Mouse (Mus musculus) stomach, embryonic 15.5 days (tissue): ENCODE data around the gene 4930564D02Rik. TPM values are rescaled to one million over a fixed set of nuclear protein-coding genes. Genes with fewer than 3 reads are reported as not detected.

Source experiments
- ATAC-seq: fragments of 200-750 bp; cut with Nextera tagmentation; 2 replicates; pipeline ENCODE4 v1.8.0; 2017; ENCODE audit warnings: low read depth, moderate number of reproducible peaks, moderate TSS enrichment; ENCODE audit not compliant: insufficient read depth, low FRiP score
- H3K27ac ChIP-seq: fragments of 300-500 bp; sonication (generic); 2 replicates; pipeline ENCODE4 v1.5.1; 2015; ENCODE audit warnings: mild to moderate bottlenecking, inconsistent platforms
- H3K27me3 ChIP-seq: fragments of 300-500 bp; sonication (generic); replicated peaks from 2 replicates; pipeline ENCODE4 v1.6.1; 2015; ENCODE audit warnings: inconsistent platforms
- H3K36me3 ChIP-seq: fragments of 300-500 bp; sonication (generic); 2 replicates; pipeline ENCODE4 v1.6.1; 2015; ENCODE audit warnings: inconsistent platforms
- H3K4me1 ChIP-seq: fragments of 300-500 bp; sonication (generic); 2 replicates; pipeline ENCODE4 v1.6.1; 2015; ENCODE audit warnings: inconsistent platforms
- H3K4me2 ChIP-seq: fragments of 300-500 bp; sonication (generic); 2 replicates; pipeline ENCODE4 v1.6.1; 2015; ENCODE audit warnings: mild to moderate bottlenecking, inconsistent platforms
- H3K4me3 ChIP-seq: fragments of 300-500 bp; sonication (generic); replicated peaks from 2 replicates; pipeline ENCODE4 v1.5.1; 2015; ENCODE audit warnings: inconsistent platforms
- H3K9ac ChIP-seq: fragments of 300-500 bp; sonication (generic); 2 replicates; pipeline ENCODE4 v1.6.1; 2015; ENCODE audit warnings: inconsistent platforms
- H3K9me3 ChIP-seq: fragments of 300-500 bp; sonication (generic); 2 replicates; pipeline ENCODE4 v1.6.1; 2016; ENCODE audit warnings: inconsistent platforms
- WGBS: fragments of 180-500 bp; shearing (Covaris S2); methylation state at CpG from one replicate; pipeline ENCODE4 v1.1.7; 2015; 5-methylcytosine and 5-hydroxymethylcytosine counted together
- polyA plus RNA-seq: library from polyadenylated mRNA; unstranded; fragments of >200 nt; fragmentation: Nextera tagmentation; extraction: Ambion mirVana; gene quantifications from 2 replicates; pipeline ENCODE4 v1.2.1, GENCODE M21; 2015

Gene 4930564D02Rik
- not detected in 2 replicates for polyA plus RNA-seq

DNA sequence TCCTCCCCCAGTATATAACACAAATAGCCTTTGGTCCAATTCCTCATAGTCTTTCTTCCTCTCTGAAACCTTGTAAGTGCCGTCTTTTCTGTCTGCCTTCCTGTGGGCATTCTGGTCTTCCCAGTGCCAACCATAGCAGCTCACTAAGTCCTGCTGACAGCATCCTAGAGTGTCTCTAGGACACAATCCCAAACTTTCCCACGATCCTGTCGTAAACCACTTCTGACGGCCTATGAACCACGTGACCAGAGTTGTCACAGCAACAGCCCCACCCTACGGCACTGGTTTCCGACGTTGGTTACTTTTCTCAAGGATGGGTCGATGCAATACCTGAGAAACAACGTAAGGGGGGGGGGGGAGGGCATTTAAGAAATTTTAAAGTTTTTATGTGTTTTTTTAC, at the start of gene 4930564D02Rik:
Gene 4930564D02Rik, plus strand, starts transcription at position 301 of the 400 bp plus-strand sequence.
- 81% methylated on average over 10 of the region's 10 CpGs for WGBS

DNA sequence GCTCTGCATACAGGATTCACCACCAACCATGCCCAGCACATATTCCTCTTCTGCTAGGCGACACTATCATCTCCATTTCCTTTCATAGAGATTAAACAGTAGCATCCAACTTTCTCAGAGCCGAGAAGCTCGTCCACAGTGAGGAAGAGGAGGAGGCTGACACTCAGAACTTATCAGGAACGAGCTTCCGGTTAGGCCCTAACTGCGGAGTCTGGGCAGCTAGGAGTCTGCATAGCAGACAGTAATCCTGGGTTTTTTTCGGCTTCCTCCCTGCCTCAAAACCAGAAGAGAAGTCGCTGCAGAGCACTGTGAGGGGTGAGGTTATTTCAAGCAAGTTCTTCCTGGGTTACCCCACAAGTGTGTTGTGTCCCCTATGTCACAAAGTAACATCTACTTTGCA, 49.3 kb upstream of the 4930564D02Rik start:
- 77% methylated on average over 8 of the region's 8 CpGs for WGBS
- Histone ChIP-seq H3K4me2 (no peak overlapping the region), H3K9me3 (no peaks in the 10 kb centered on the region), H3K4me3 (no peak overlapping the region), H3K27ac (no peak overlapping the region), H3K4me1 (peaks cover 7% of the 10 kb centered on the region; the same call in 1 of the 2 replicates), H3K36me3 (no peaks in the 10 kb centered on the region), H3K27me3 (no peaks in the 10 kb centered on the region), H3K9ac (no peak overlapping the region)
- ATAC-seq, result no peak

More for the DNA sequence above, at the start of gene 4930564D02Rik:
- no peak within 1 kb of the TSS for H3K9ac ChIP-seq
- no peaks in the 10 kb centered on the region for H3K9me3 ChIP-seq
- no peaks in the 10 kb centered on the region for H3K36me3 ChIP-seq
- H3K27ac ChIP-seq, result no peak within 1 kb of the TSS
- H3K4me1 ChIP-seq, result no peaks in the 10 kb centered on the region
- no peaks in the 10 kb centered on the region for H3K27me3 ChIP-seq
- no peak for ATAC-seq
- H3K4me3 ChIP-seq, result no peak within 1 kb of the TSS
- no peak within 1 kb of the TSS for H3K4me2 ChIP-seq

DNA sequence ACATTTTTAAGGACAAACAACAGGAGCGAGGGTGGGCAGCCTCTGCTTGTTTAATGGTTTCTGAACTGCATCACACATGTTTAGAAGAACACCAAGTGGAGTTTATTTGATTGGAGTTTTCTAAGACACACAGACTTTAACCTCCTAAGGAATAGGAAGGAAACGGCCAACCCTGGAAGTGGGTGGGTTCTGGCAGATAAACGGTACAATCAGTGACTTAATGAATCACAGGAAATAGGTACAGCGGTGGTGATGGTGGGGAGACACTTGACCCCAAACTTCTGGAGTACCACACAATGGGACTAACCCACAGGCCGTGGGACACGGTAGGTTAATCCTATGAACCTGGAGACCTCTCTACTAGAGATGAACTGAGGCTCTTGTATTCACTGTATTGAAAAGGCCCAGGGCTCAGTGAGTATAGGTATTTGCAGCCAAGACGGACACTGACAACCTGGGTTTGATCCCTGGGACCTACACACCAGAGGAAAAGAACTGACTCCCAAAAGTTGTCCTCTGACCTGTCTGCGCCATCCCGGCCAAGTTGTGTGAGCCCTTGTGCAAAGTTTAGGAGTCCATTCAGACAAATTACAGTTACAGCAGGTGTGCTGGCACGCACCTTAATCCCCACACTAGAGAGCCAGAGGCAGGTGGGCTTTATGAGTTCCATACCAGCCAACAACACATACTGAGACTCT, 48.4 kb upstream of the 4930564D02Rik start:
- Histone ChIP-seq H3K27ac (peak overlapping the region; percentile 2; the same call in 1 of the 2 replicates), H3K4me2 (no peak overlapping the region), H3K27me3 (no peaks in the 10 kb centered on the region), H3K36me3 (no peaks in the 10 kb centered on the region), H3K4me1 (peaks cover 7% of the 10 kb centered on the region; the same call in 1 of the 2 replicates), H3K9ac (no peak overlapping the region), H3K4me3 (no peak overlapping the region), H3K9me3 (no peaks in the 10 kb centered on the region)
- ATAC-seq, result no peak
- 75% methylated on average over 10 of the region's 10 CpGs for WGBS

GRCm38 (mm10) chr3:105018783-105019105, 47.9 kb upstream of the 4930564D02Rik start:
- no peak overlapping the region for H3K4me3 ChIP-seq
- H3K4me1 ChIP-seq, result peaks cover 7% of the 10 kb centered on the region; the same call in 1 of the 2 replicates
- H3K36me3 ChIP-seq, result no peaks in the 10 kb centered on the region
- 81% methylated on average over 6 of the region's 6 CpGs for WGBS
- no peak for ATAC-seq
- no peaks in the 10 kb centered on the region for H3K9me3 ChIP-seq
- no peaks in the 10 kb centered on the region for H3K27me3 ChIP-seq
- H3K27ac ChIP-seq, result peak overlapping the region; percentile 2; the same call in 1 of the 2 replicates
- H3K4me2 ChIP-seq, result no peak overlapping the region
- no peak overlapping the region for H3K9ac ChIP-seq

GRCm38 (mm10) chr3:105019826-105020692, 46.6 kb upstream of the 4930564D02Rik start:
- Histone ChIP-seq H3K27me3 (no peaks in the 10 kb centered on the region), H3K9me3 (no peaks in the 10 kb centered on the region), H3K36me3 (no peaks in the 10 kb centered on the region), H3K4me3 (no peak overlapping the region), H3K9ac (no peak overlapping the region), H3K4me1 (peaks cover 7% of the 10 kb centered on the region; the same call in 1 of the 2 replicates), H3K4me2 (no peak overlapping the region), H3K27ac (peak overlapping the region; percentile 74; the same call in 1 of the 2 replicates)
- peak; percentile 53; the same call in 1 of the 2 replicates for ATAC-seq
- WGBS, result 24% methylated on average over 12 of the region's 12 CpGs

GRCm38 (mm10) chr3:105023371-105024005, 43.2 kb upstream of the 4930564D02Rik start:
- no peak for ATAC-seq
- no peak overlapping the region for H3K9ac ChIP-seq
- no peak overlapping the region for H3K4me3 ChIP-seq
- H3K4me1 ChIP-seq, result peaks cover 7% of the 10 kb centered on the region; the same call in 1 of the 2 replicates
- no peak overlapping the region for H3K4me2 ChIP-seq
- 71% methylated on average over 10 of the region's 10 CpGs for WGBS
- no peaks in the 10 kb centered on the region for H3K9me3 ChIP-seq
- no peaks in the 10 kb centered on the region for H3K27me3 ChIP-seq
- H3K36me3 ChIP-seq, result peaks cover 7% of the 10 kb centered on the region
- peak overlapping the region; percentile 31; the same call in 1 of the 2 replicates for H3K27ac ChIP-seq

DNA sequence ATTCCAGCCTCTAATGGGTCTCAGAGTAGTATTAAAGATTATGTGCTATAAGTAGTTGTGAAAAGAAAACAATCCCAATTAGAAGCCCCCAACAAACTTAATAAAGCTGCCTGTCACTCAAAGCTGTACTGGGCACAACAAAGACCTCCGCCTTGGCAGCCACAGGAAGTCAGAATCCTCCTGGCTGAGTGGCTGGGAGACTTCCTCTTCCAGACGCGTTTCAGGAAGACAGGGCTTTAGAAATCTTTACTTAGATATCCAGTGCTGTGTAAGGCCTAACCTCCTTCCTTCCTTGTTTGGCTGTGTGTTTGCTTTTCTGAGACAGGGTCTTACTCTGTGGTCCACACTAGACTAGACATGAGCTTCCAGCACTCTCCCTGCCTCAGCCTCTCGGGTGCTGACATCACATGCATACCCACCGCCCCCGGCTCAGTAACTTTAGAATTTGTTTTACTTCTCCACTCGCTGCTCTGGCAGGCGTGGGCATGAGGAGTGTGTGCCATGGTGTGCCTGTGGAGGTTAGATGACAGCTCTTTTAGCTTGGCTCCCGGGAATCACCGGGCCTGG, 30.3 kb upstream of the 4930564D02Rik start:
- Histone ChIP-seq H3K27ac (peak overlapping the region; percentile 46; the same call in 1 of the 2 replicates), H3K4me1 (0 out of 2 replicates have a peak, but pooled peaks cover 4% of the 10 kb centered on the region), H3K9me3 (no peaks in the 10 kb centered on the region), H3K4me2 (no peak overlapping the region), H3K36me3 (peaks cover 35% of the 10 kb centered on the region), H3K4me3 (no peak overlapping the region), H3K27me3 (no peaks in the 10 kb centered on the region), H3K9ac (no peak overlapping the region)
- WGBS, result 75% methylated on average over 10 of the region's 10 CpGs
- ATAC-seq, result no peak

- H3K36me3 ChIP-seq, result peaks cover 28% of the 10 kb centered on the region
- no peaks in the 10 kb centered on the region for H3K27me3 ChIP-seq
- 0 out of 2 replicates have a peak overlapping the region, but pooled peaks have one; percentile 1 for H3K27ac ChIP-seq
- no peak overlapping the region for H3K4me3 ChIP-seq
- no peak overlapping the region for H3K4me2 ChIP-seq
- 71% methylated on average over 6 of the region's 6 CpGs for WGBS
- H3K9ac ChIP-seq, result no peak overlapping the region
- H3K4me1 ChIP-seq, result peaks cover 10% of the 10 kb centered on the region; the same call in 1 of the 2 replicates
- H3K9me3 ChIP-seq, result no peaks in the 10 kb centered on the region
- no peak for ATAC-seq
Observed at GRCm38 (mm10) chr3:105037240-105037770, 29.3 kb upstream of the 4930564D02Rik start.

DNA sequence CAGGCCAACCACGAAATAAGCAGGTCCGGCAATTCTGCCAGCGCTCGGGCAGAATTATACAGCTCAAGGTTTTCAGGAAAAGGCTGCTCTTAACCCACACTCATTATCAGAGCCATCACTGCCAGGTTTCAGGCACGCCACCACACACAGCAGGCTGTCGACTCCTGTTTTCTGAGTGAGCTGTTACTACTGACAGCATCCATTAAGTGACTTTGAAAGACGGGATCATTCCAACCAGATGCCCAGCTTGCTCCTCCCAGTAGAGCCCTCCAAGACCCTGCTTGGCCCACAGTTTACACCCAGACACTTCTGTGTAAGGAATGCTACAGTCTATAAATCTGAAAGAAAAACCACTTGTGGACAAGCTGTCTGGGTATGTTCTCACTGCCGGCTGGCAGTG, 26.6 kb upstream of the 4930564D02Rik start:
- no peaks in the 10 kb centered on the region for H3K27me3 ChIP-seq
- no peak overlapping the region for H3K4me2 ChIP-seq
- peaks cover 10% of the 10 kb centered on the region; the same call in 1 of the 2 replicates for H3K4me1 ChIP-seq
- peaks cover 12% of the 10 kb centered on the region for H3K36me3 ChIP-seq
- no peak overlapping the region for H3K4me3 ChIP-seq
- H3K27ac ChIP-seq, result no peak overlapping the region
- 51% methylated on average over 8 of the region's 8 CpGs for WGBS
- H3K9me3 ChIP-seq, result no peaks in the 10 kb centered on the region
- ATAC-seq, result no peak
- H3K9ac ChIP-seq, result no peak overlapping the region

- ATAC-seq, result peak; percentile 63; the same call in 1 of the 2 replicates
- 84% methylated on average over 9 of the region's 9 CpGs for WGBS
- no peaks in the 10 kb centered on the region for H3K9me3 ChIP-seq
Observed at GRCm38 (mm10) chr3:105040983-105041625, 25.5 kb upstream of the 4930564D02Rik start.

More at GRCm38 (mm10) chr3:105040983-105041625, 25.5 kb upstream of the 4930564D02Rik start:
- H3K9ac ChIP-seq, result no peak overlapping the region
- no peaks in the 10 kb centered on the region for H3K27me3 ChIP-seq
- H3K36me3 ChIP-seq, result 0 out of 2 replicates have a peak, but pooled peaks cover 6% of the 10 kb centered on the region
- peak overlapping the region; percentile 46 for H3K27ac ChIP-seq
- H3K4me1 ChIP-seq, result peaks cover 10% of the 10 kb centered on the region; the same call in 1 of the 2 replicates
- H3K4me3 ChIP-seq, result no peak overlapping the region
- no peak overlapping the region for H3K4me2 ChIP-seq
